Mouse (Mus musculus) inflammation-experienced regulatory T-cells (primary cell): ENCODE data around the gene Gal3st3. TPM values are rescaled to one million over a fixed set of nuclear protein-coding genes. Genes with fewer than 3 reads are reported as not detected.

ENCODE experiments used
- polyA plus RNA-seq, 2 experiments: library from polyadenylated mRNA; unstranded; fragments of 100-300 nt; shearing (Covaris generic); gene quantifications; one replicate each; pipeline ENCODE4 v1.2.1; 2017

Gene Gal3st3
- under 1 TPM; 0.23 to 0.51 TPM for polyA plus RNA-seq

DNA sequence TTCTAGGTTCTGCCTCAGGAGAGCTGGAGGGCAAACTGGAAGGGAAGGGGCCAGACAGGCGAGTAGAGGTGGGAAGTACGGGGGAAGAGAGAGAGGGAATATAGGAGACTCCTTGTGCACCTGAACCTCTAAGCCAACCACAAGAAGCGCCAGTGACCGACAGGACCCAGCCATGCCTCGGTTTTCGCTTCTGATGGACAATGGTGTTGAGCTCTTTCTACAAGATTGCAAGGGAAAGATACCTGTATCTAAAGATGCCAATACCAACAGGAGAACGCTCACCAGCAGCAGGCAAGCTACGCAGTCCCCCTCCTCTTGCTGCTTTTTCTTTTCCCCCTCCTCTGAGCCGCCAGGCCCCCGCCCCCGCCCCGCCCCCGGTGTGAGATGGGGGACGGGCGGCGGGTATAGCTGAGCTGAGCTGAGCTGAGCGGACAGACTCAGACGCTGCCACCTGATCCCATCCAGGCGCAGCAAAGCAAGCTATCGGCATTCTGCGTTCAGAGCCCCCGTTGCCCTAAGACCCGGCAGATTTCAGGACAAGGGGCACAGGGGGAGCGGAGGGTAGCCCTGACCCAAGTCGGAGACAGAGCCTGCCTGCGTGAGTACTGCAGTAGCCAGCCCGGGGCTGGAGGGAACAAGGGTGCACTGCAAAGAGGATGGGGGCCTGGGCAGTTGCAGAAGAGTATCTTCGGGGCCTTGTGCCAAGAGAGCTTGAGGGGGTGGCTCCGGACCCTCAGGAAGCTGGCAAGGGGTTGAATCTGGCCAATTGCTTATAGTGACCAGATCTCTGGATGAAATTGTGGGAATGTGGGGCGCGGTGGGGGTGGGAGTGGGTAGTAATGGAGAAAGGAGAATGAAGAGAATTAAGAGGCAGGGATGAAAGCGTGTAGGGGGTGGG lies at the start of gene Gal3st3:
Gene Gal3st3, plus strand, starts transcription at position 429 of the 898 bp plus-strand sequence.

DNA sequence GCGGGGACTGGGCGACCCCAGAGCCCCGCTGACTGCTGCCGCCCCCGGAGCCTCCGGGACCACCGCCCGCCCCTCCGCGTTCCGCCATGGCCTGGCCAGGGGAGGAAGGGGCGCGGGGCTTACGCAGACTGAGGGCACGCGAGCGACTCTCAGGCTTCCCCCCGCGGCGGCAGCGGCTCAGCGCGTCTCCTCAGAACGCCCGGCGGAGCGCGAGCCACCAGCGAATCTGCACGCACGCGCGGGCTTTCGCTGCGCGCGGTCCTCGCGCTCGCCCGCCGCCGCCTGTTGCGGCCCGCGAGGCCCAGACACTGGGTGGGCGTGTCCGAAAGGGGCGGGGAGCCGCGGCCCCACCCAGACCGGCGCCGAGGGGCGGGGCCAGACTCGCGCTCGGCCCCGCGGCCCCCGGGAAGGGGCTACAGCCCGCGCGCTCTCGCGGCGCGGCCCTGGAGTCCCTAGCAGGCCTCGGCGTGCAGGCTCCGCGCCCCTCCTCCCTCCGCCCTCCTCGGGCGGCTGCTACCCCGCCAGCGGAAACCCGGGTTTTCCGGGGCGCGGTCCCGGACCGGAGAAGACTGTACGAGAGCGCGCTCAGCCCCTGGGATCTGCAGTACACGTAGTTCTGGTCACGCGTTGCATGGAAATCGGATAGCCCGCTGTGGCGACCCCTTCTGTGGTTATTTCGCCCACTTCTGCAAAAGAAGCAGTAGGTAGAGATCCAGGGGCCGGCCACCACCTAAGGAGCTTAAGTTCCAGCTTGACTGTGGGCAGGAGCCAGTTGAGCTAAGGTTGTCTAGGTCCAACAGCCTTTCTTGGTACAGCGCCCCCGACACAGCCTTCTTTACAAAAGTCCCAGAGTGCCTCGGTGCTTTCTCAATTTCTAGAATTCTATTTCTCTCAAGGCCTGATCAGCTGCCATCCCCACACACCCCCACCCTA lies 25.1 kb upstream of the Gal3st3 start, which contains the start of gene Pacs1:
Gene Pacs1, minus strand, starts transcription at position 319 of the 933 bp plus-strand sequence.

DNA sequence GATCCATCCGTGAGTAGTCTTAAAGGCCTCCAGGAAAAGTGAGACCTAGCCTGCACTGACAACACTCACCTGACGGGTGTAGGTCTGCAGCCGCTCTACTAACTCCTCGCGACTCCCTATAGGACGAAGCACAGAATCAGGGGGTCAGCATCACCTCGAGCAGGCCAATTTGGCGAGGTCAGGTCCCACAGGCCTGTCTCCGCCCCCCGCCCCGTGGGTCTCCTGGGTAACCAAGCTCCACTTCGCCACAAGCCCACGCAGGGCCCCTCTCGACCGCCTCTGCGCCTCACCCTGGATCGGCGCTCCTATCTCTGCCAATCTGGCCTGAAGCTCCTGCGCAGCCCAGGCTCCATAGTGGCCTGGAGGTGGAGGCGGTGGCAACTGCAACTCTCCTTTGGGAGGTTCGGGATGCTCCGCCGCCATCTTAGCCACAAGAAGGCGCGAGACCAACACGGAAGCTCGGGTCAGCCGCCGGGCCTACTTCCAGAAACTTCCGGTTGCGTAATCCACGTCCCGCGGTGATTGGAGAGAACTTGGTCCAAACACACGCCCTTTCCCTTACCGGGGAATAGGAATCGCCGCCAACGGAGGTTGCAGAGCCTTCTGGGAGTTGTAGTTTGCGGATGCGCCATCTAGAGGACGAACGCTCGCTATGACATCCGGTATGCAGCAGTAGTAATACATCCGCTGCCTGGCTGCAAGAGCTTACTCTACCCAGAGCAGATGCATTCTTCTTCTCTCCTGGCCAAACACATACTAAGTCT lies 3.0 kb upstream of the Gal3st3 start, which contains the start of gene Sf3b2:
Gene Sf3b2, minus strand, starts transcription at position 484 of the 764 bp plus-strand sequence.

DNA sequence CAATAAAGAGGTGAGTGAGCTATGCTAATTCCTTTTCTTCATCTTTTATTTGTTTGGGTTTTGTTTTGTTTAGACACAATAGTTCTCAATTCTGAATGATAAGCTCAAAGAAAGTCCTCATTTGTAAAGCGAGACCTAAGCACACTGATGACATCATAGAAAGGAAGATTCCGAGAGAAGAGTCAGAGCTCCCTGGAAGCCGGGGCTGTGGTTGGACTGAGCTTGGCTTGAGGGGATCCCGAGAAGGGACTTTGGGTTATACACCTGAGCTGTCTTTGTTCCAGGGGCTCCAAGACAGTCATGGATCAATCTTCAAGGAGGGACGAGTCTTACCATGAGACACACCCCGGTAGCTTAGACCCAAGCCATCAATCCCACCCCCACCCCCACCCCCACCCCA lies 37.3 kb downstream of the Gal3st3 start, which contains the start of gene Catsper1:
Gene Catsper1, plus strand, starts transcription at position 301 of the 400 bp plus-strand sequence.

DNA sequence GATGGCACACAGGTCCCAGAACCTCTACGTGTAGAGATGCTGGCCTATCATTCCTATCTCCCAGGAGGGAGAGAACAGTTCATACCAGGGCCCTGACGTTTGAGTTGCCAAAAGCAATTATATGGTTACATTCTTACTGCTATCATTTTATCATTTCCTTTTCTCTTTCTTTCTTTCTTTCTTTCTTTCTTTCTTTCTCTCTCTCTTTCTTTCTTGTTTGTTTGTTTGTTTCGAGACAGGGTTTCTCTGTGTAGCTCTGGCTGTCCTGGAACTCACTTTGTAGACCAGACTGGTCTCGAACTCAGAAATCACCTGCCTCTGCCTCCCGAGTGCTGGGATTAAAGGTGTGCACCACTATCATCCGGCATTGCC lies 51.4 kb downstream of the Gal3st3 start, which contains the start of gene Cst6:
Gene Cst6, minus strand, starts transcription at position 73 of the 372 bp plus-strand sequence.

Other genes with a start within 250 kb of the Gal3st3 start
- gene Rin1, start 247.8 kb upstream of the Gal3st3 start, polyA plus RNA-seq, result under 1 TPM in 1 of 2 experiments, not detected in 1; 0.08 TPM
- not detected for gene Cd248, start 230.3 kb upstream of the Gal3st3 start, polyA plus RNA-seq
- gene Tmem151a, start 212.8 kb upstream of the Gal3st3 start, polyA plus RNA-seq, result under 1 TPM; 0.31 to 0.84 TPM
- gene Yif1a, start 209.8 kb upstream of the Gal3st3 start, polyA plus RNA-seq, result 10 to 100 TPM; 59.7 to 66.6 TPM
- 1 to 10 TPM; 2.7 to 5.6 TPM for gene Cnih2, start 199.8 kb upstream of the Gal3st3 start, polyA plus RNA-seq
- gene Rab1b, start 191.3 kb upstream of the Gal3st3 start, polyA plus RNA-seq, result 100 to 1,000 TPM; 187 to 249 TPM
- 1 to 10 TPM; 5.0 to 8.7 TPM for gene Klc2, start 179.8 kb upstream of the Gal3st3 start, polyA plus RNA-seq
- gene Pacs1, start 25.2 kb upstream of the Gal3st3 start, polyA plus RNA-seq, result 100 to 1,000 TPM; 106 to 118 TPM
- 100 to 1,000 TPM; 329 to 399 TPM for gene Sf3b2, start 2.9 kb upstream of the Gal3st3 start, polyA plus RNA-seq
- not detected for gene Catsper1, start 37.4 kb downstream of the Gal3st3 start, polyA plus RNA-seq
- gene Cst6, start 51.2 kb downstream of the Gal3st3 start, polyA plus RNA-seq, result 1 to 10 TPM; 1.8 to 3.6 TPM
- 10 to 100 TPM; 54.9 to 70.9 TPM for gene Eif1ad, start 68.4 kb downstream of the Gal3st3 start, polyA plus RNA-seq
- gene Banf1, start 68.8 kb downstream of the Gal3st3 start, polyA plus RNA-seq, result 100 to 1,000 TPM; 233 to 287 TPM
- gene Sart1, start 90.4 kb downstream of the Gal3st3 start, polyA plus RNA-seq, result 100 to 1,000 TPM; 200 to 224 TPM
- gene Tsga10ip, start 104.2 kb downstream of the Gal3st3 start, polyA plus RNA-seq, result under 1 TPM; 0.61 to 0.80 TPM
- gene Drap1, start 126.6 kb downstream of the Gal3st3 start, polyA plus RNA-seq, result 100 to 1,000 TPM; 196 to 206 TPM
- 10 to 100 TPM; 27.7 to 34.4 TPM for gene AI837181, start 126.8 kb downstream of the Gal3st3 start, polyA plus RNA-seq
- 1 to 10 TPM in 1 of 2 experiments, not detected in 1; 2.1 TPM for gene Fosl1, start 149.2 kb downstream of the Gal3st3 start, polyA plus RNA-seq
- 10 to 100 TPM; 11.6 to 13.7 TPM for gene Ccdc85b, start 159.6 kb downstream of the Gal3st3 start, polyA plus RNA-seq
- gene Fibp, start 162.3 kb downstream of the Gal3st3 start, polyA plus RNA-seq, result 100 to 1,000 TPM; 133 to 135 TPM
- 100 to 1,000 TPM; 127 to 211 TPM for gene Ctsw, start 170.2 kb downstream of the Gal3st3 start, polyA plus RNA-seq
- gene Efemp2, start 175.6 kb downstream of the Gal3st3 start, polyA plus RNA-seq, result 1 to 10 TPM; 1.1 to 2.2 TPM
- gene Mus81, start 190.1 kb downstream of the Gal3st3 start, polyA plus RNA-seq, result 10 to 100 TPM; 57.6 to 65.5 TPM
- gene Cfl1, start 192.1 kb downstream of the Gal3st3 start, polyA plus RNA-seq, result 1,000 to 10,000 TPM; 3,119 to 3,710 TPM
- gene 1700020D05Rik, start 205.5 kb downstream of the Gal3st3 start, polyA plus RNA-seq, result under 1 TPM; 0.25 to 0.28 TPM
- gene Snx32, start 212.2 kb downstream of the Gal3st3 start, polyA plus RNA-seq, result 10 to 100 TPM; 17.2 to 20.0 TPM